Mouse (Mus musculus): ENCODE measurements at regions not wholly inside any gene's neighbourhood (a gene's known extent, or its start where the extent isn't known, plus 50 kb on each side); places are given as distances from the start of the nearest gene placed in this dataset.

DNA sequence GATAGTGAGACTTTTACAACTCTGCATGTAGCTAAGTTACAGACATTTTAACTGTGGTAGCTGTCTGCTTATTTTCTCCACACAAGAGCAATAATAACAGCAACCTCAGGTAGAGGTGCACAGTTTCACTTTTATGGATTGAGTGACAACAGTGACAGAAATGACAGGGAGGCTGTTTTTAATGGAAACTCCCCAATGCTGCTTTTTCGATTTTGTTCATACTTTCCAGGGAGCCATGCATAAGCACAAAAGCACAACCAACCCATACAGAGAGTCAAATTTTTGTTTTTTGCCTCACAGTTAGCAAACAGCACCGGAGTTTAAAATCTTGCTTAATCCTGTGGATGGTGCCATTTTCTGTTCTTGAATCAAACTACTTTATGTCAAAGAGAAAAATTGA lies 955.6 kb downstream of the Tbl1xr1 start:
- DNase-seq, result no peak

DNA sequence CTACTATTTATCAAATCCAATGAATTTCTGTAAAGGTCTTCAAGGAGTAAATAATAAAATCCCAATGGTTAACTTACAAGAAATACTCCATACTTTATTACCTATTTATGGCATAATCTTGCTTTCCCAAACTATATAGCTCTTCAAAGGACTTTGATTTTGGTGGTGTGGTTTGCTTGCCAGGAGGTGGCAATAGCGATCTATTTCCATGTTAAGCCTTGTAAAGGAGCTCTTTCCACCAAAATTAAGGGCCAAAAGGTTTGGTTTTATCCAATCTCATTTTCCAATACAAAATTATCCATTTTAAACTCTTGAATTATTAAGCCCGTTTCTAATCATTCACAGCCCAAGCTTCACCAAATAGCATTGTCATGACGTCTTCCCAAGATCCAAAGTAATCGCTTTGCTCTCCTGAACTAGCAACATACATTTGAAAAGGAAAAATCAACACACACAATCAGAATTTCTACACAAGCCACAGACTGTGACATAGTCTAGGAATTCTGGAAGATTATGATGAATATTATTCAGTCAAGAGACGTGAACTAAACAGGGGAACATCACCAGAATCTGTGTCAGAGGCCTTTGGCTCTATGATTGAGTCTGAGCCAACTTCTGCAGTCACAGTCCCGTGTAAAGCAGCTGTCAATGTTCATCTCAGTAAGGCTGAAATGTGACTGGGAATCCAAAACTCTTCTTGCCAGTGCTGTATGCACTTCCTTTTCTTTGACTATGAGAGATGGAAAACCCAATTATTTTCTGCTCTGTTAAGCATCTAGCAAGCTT lies 986.9 kb downstream of the Tbl1xr1 start:
- DNase-seq, result no peak

DNA sequence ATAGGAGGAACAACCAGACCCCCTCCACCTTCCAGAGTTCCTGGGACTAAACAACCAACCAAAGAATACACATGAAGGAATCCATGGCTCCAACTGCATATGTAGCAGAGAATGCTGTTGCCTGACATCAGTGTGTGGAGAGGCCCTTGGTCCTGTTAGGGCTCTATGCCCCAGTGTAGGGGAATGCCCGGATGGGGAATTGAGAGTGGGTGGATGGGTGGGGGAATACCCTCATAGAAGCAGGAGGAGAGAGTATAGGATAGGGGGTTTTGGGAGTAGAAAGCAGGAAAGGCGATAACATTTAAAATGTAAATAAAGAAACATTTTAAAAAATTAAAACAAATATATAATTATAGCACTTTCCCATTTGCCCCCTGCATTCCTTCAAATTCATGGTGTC lies 995.0 kb downstream of the Tbl1xr1 start:
- DNase-seq, result no peak
